ENCODE assay signal across 19 mouse cellular contexts in genomic region chr14:27138891-27139290, GRCm38 (mm10). TPM values are rescaled to one million over a fixed set of nuclear protein-coding genes. Genes with fewer than 3 reads are reported as not detected.
A peak's percentile ranks its signal among the peaks of the same experiment; 100 is the strongest.
DNase-seq lines count a peak whose midpoint lies in the region; ATAC-seq lines count a peak whose summit lies in the region.
"Had no signal": no experiment of that assay in that cellular context is flagged by ENCODE, and none has a peak within 500 bp of the region (broad histone marks: within the 10 kb centered on the region; RNA-seq: fewer than 3 reads in every experiment).

No protein-coding gene starts in this region.

- 0 out of 2 replicates have a peak, but pooled peaks have one; percentile 30 for ATAC-seq in hindbrain, embryonic 15.5 days (ENCODE audit: low FRiP score, low read depth)
- no peak for ATAC-seq in hindbrain, embryonic 13.5 days (ENCODE audit: low FRiP score)
- ATAC-seq in midbrain, embryonic 14.5 days (ENCODE audit: low FRiP score, low TSS enrichment) = no peak
- ATAC-seq: liver, postnatal 0 days had no signal

- no peak overlapping the region for H3K9ac ChIP-seq in hindbrain, embryonic 15.5 days
- no peak overlapping the region for H3K9ac ChIP-seq in hindbrain, embryonic 13.5 days
- no peak overlapping the region for H3K9ac ChIP-seq in midbrain, embryonic 14.5 days (replicated peaks; ENCODE audit: low read length)
- H3K9ac ChIP-seq: embryonic facial prominence, embryonic 12.5 days; hindbrain, embryonic 14.5 days; liver, postnatal 0 days; neural tube, embryonic 15.5 days had no signal

- no peaks in the 10 kb centered on the region for H3K9me3 ChIP-seq in hindbrain, embryonic 15.5 days
- no peaks in the 10 kb centered on the region for H3K9me3 ChIP-seq in hindbrain, embryonic 13.5 days
- no peaks in the 10 kb centered on the region for H3K9me3 ChIP-seq in midbrain, embryonic 14.5 days (ENCODE audit: control insufficient read depth, low read length)
- no peaks in the 10 kb centered on the region for H3K9me3 ChIP-seq in midbrain, embryonic 10.5 days (replicated peaks)
- H3K9me3 ChIP-seq: embryonic facial prominence, embryonic 12.5 days; neural tube, embryonic 15.5 days had no signal

- no peaks in the 10 kb centered on the region for H3K4me1 ChIP-seq in hindbrain, embryonic 15.5 days (replicated peaks)
- no peaks in the 10 kb centered on the region for H3K4me1 ChIP-seq in hindbrain, embryonic 13.5 days (replicated peaks)
- no peaks in the 10 kb centered on the region for H3K4me1 ChIP-seq in midbrain, embryonic 14.5 days (ENCODE audit: control insufficient read depth, insufficient read depth, low read length)
- H3K4me1 ChIP-seq in midbrain, embryonic 10.5 days = no peaks in the 10 kb centered on the region
- H3K4me1 ChIP-seq: neural tube, embryonic 15.5 days had no signal

- H3K4me3 ChIP-seq in hindbrain, embryonic 15.5 days = no peak overlapping the region
- no peak overlapping the region for H3K4me3 ChIP-seq in hindbrain, embryonic 13.5 days
- H3K4me3 ChIP-seq in midbrain, embryonic 14.5 days (replicated peaks; ENCODE audit: low read depth, low read length) = no peak overlapping the region
- no peak overlapping the region for H3K4me3 ChIP-seq in midbrain, embryonic 10.5 days
- H3K4me3 ChIP-seq: embryonic facial prominence, embryonic 12.5 days; myocyte; neural tube, embryonic 15.5 days had no signal

- peak; percentile 5 for DNase-seq in midbrain, embryonic 14.5 days
- DNase-seq in midbrain, embryonic 10.5 days (ENCODE audit: low spot score) = no peak
- peak; percentile 21 for DNase-seq in layer of hippocampus, adult 9-10 months (ENCODE audit: low spot score)
- DNase-seq in telencephalon, adult 2 months (ENCODE audit: low read depth, low spot score) = peak; percentile 10
- no peak for DNase-seq in urinary bladder, postnatal 14 days (ENCODE audit: low spot score)
- DNase-seq in testis, postnatal 10 days (ENCODE audit: low spot score) = no peak
- DNase-seq: adrenal gland, postnatal 14 days; cerebellum, adult 2 months; gastrocnemius, postnatal 10 days; kidney, adult 11 months; liver; liver, postnatal 0 days; thymus, postnatal 4 days had no signal

- H3K27me3 ChIP-seq in hindbrain, embryonic 15.5 days = no peaks in the 10 kb centered on the region
- H3K27me3 ChIP-seq in hindbrain, embryonic 13.5 days = no peaks in the 10 kb centered on the region
- no peaks in the 10 kb centered on the region for H3K27me3 ChIP-seq in midbrain, embryonic 14.5 days (ENCODE audit: control insufficient read depth, insufficient read depth, low read length)
- no peaks in the 10 kb centered on the region for H3K27me3 ChIP-seq in midbrain, embryonic 10.5 days (ENCODE audit: low read depth, poor library complexity, severe bottlenecking)
- H3K27me3 ChIP-seq: embryonic facial prominence, embryonic 12.5 days; neural tube, embryonic 15.5 days had no signal

- no peak overlapping the region for H3K27ac ChIP-seq in hindbrain, embryonic 15.5 days (replicated peaks)
- no peak overlapping the region for H3K27ac ChIP-seq in hindbrain, embryonic 13.5 days
- H3K27ac ChIP-seq in midbrain, embryonic 14.5 days (replicated peaks; ENCODE audit: low read depth, low read length) = no peak overlapping the region
- no peak overlapping the region for H3K27ac ChIP-seq in midbrain, embryonic 10.5 days (replicated peaks)
- H3K27ac ChIP-seq: embryonic facial prominence, embryonic 12.5 days; hindbrain, embryonic 14.5 days; neural tube, embryonic 15.5 days had no signal

- WGBS in hindbrain, embryonic 15.5 days = 83% methylated on average over 9 of the region's 9 CpGs
- 82% methylated on average over 9 of the region's 9 CpGs for WGBS in hindbrain, embryonic 13.5 days
- WGBS in midbrain, embryonic 14.5 days = 80% methylated on average over 9 of the region's 9 CpGs
- 90% methylated on average over 9 of the region's 9 CpGs for WGBS in midbrain, embryonic 10.5 days

- no peak overlapping the region for H3K4me2 ChIP-seq in hindbrain, embryonic 15.5 days
- no peak overlapping the region for H3K4me2 ChIP-seq in hindbrain, embryonic 13.5 days
- H3K4me2 ChIP-seq in midbrain, embryonic 14.5 days (ENCODE audit: low read length) = no peak overlapping the region
- H3K4me2 ChIP-seq: embryonic facial prominence, embryonic 12.5 days; hindbrain, embryonic 14.5 days; neural tube, embryonic 15.5 days had no signal

- no peaks in the 10 kb centered on the region for H3K36me3 ChIP-seq in hindbrain, embryonic 15.5 days
- no peaks in the 10 kb centered on the region for H3K36me3 ChIP-seq in hindbrain, embryonic 13.5 days
- no peaks in the 10 kb centered on the region for H3K36me3 ChIP-seq in midbrain, embryonic 14.5 days (ENCODE audit: control insufficient read depth, insufficient read depth, low read length)
- no peaks in the 10 kb centered on the region for H3K36me3 ChIP-seq in midbrain, embryonic 10.5 days
- H3K36me3 ChIP-seq: embryonic facial prominence, embryonic 12.5 days; neural tube, embryonic 15.5 days had no signal

RNA-seq across cellular contexts. Expression of gene Arhgef3, which starts 24.2 kb away (rescaled TPM):
- 11.0 and 12.7 TPM in 2 replicates for polyA plus RNA-seq in hindbrain, embryonic 15.5 days (2015; fragmentation: Nextera tagmentation; extraction: Ambion mirVana)
- 6.1 and 6.2 TPM in 2 replicates for polyA plus RNA-seq in hindbrain, embryonic 13.5 days (2015; fragmentation: Nextera tagmentation; extraction: Ambion mirVana)
- 5.3 and 5.5 TPM in 2 replicates for polyA plus RNA-seq in midbrain, embryonic 14.5 days (2014; fragmentation: Nextera tagmentation; extraction: Ambion mirVana)
- 1.6 and 1.9 TPM in 2 replicates for polyA plus RNA-seq in midbrain, embryonic 10.5 days (2016; fragmentation: Nextera tagmentation; extraction: Ambion mirVana)

Comparison
In these comparisons a context has a peak if more than half of its experiments do, and no peak if none do; other contexts are left out.
1. DNase-seq: peak in midbrain, embryonic 14.5 days (single experiment), layer of hippocampus, adult 9-10 months (single experiment) and telencephalon, adult 2 months (single experiment); none in midbrain, embryonic 10.5 days (single experiment), urinary bladder, postnatal 14 days (single experiment) and testis, postnatal 10 days (single experiment).